Mouse (Mus musculus): ENCODE measurements around the gene Gm826. TPM values are rescaled to one million over a fixed set of nuclear protein-coding genes. Genes with fewer than 3 reads are reported as not detected.

Gene Gm826
- polyA plus RNA-seq, 1 experiment = not detected

DNA sequence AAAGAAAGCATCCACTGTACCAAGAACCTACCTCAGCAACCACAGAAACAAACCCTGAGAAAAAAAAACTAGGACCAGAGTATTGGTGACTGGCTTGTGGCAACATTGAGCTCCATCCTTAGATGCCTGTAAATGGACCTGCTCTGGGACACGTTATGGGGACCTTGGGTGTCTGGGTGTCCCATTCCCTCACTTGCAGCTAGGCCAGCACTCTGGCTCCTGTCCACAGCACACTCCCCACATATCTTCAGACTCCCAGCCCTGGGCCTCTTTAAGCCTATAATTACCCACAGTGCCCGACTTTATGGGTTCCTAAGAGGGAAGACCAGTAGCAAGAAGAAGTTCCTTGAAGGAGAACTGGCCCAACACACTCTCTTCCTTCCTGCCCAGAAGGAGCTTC, 2.1 kb upstream of the Gm826 start:
- H3K27ac ChIP-seq (ENCODE audit: insufficient read depth, low read length) = no peak overlapping the region
- no peaks in the 10 kb centered on the region for H3K4me1 ChIP-seq (ENCODE audit: control insufficient read depth, insufficient read depth, low read length)
- no peak overlapping the region for H3K4me3 ChIP-seq (ENCODE audit: insufficient read depth, low read length)
- TF ChIP-seq POLR2A (IDR thresholded peaks at IDR 0.05; ENCODE audit: low read depth, low read length) = no peak
- no peak for TF ChIP-seq CTCF (IDR thresholded peaks at IDR 0.05; ENCODE audit: borderline replicate concordance, insufficient read depth, low read length)

GRCm38 (mm10) chr2:160335043-160335442, 1.1 kb upstream of the Gm826 start:
- TF ChIP-seq CTCF (IDR thresholded peaks at IDR 0.05; ENCODE audit: borderline replicate concordance, insufficient read depth, low read length) (no peak), POLR2A (IDR thresholded peaks at IDR 0.05; ENCODE audit: low read depth, low read length) (no peak)
- H3K4me1 ChIP-seq (ENCODE audit: control insufficient read depth, insufficient read depth, low read length) = no peaks in the 10 kb centered on the region
- H3K4me3 ChIP-seq (ENCODE audit: insufficient read depth, low read length) = no peak overlapping the region
- no peak overlapping the region for H3K27ac ChIP-seq (ENCODE audit: insufficient read depth, low read length)

DNA sequence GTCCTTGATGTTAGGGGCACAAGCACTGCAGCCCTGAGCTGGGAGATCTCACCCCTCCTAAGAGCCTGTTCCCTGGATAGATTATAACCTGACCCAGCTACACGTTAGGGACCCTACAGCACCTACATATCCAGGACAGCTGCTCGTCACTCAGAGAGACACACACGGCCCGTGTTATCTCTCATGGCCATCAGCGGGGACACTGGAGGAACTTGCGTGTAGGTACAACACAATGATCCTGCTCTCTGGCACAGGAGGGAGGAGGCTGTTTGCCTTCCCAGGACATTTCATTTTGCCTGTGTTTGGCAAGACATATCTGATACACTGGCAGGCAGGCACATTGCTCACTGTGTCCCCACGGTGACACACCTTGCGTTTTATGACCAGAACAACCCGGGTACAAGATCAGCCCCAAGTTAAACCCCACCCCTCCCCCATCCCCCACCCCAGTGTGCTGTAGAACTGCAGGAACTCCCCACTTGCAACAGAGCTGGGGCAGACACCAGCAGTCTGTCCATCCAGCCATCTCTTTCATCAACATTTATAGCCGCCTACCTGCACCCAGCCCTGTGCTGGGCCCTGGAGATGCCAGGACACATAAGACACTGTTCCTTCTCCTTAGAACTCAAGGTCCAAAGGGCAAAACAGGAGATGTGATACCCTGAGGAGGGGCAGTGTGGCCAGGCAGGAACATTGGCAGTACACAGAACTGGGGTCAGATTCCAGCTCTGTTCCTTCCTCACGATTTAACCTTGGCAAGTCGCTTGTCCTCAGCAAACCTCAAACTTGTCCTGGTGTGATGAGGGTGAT, 1.2 kb downstream of the Gm826 start:
- Histone ChIP-seq H3K27ac (ENCODE audit: insufficient read depth, low read length) (no peak overlapping the region), H3K4me1 (ENCODE audit: control insufficient read depth, insufficient read depth, low read length) (no peaks in the 10 kb centered on the region), H3K4me3 (ENCODE audit: insufficient read depth, low read length) (no peak overlapping the region)
- TF ChIP-seq POLR2A (IDR thresholded peaks at IDR 0.05; ENCODE audit: low read depth, low read length) (no peak), CTCF (IDR thresholded peaks at IDR 0.05; ENCODE audit: borderline replicate concordance, insufficient read depth, low read length) (no peak)

DNA sequence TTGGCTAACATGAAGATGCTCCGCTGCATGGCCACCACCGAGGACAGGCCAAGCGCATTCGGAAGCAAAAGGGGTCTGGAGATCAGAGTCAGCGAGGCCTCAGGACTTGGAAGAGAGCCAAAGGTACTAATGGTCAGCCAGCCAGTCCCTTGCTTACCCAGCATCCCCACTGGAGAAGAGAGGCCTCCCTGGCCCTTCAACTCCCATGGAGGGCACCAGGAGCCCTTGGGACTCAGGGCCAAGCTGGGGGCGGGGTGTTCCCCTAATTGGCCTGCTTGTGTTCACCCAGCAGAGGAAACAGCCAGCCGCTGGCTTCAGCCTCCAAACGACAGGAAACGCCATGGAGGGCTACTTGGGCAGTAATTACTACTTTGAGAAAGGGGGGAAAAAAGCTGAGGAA, 5.1 kb downstream of the Gm826 start:
- no peaks in the 10 kb centered on the region for H3K4me1 ChIP-seq (ENCODE audit: control insufficient read depth, insufficient read depth, low read length)
- H3K4me3 ChIP-seq (ENCODE audit: insufficient read depth, low read length) = no peak overlapping the region
- TF ChIP-seq POLR2A (IDR thresholded peaks at IDR 0.05; ENCODE audit: low read depth, low read length) (no peak), CTCF (IDR thresholded peaks at IDR 0.05; ENCODE audit: borderline replicate concordance, insufficient read depth, low read length) (no peak)
- H3K27ac ChIP-seq (ENCODE audit: insufficient read depth, low read length) = no peak overlapping the region

DNA sequence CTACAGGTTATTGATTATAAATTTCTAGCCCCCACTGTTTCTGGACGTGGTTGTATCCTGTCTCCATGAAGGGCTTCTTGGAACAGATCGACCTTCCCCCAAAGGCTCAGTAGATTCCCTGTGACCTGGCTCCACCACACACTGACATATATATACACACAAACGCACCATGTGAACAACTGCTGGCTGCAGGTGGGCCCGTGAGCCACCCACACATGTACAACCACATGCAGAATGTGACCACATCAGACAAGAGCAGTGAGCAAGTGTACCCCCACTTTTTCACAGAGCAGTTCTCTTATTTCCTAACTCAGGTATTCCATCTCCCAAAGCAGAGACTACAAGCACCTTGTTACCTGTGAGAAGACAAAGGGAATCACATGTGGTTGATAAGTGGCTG, 6.2 kb downstream of the Gm826 start:
- no peak for TF ChIP-seq CTCF (IDR thresholded peaks at IDR 0.05; ENCODE audit: borderline replicate concordance, insufficient read depth, low read length)
- TF ChIP-seq POLR2A (IDR thresholded peaks at IDR 0.05; ENCODE audit: low read depth, low read length) = no peak
- Histone ChIP-seq H3K27ac (ENCODE audit: insufficient read depth, low read length) (no peak overlapping the region), H3K4me1 (ENCODE audit: control insufficient read depth, insufficient read depth, low read length) (no peaks in the 10 kb centered on the region), H3K4me3 (ENCODE audit: insufficient read depth, low read length) (no peak overlapping the region)

- no peak for TF ChIP-seq POLR2A (IDR thresholded peaks at IDR 0.05; ENCODE audit: low read depth, low read length)
- TF ChIP-seq CTCF (IDR thresholded peaks at IDR 0.05; ENCODE audit: borderline replicate concordance, insufficient read depth, low read length) = no peak
- Histone ChIP-seq H3K4me3 (ENCODE audit: insufficient read depth, low read length) (no peak overlapping the region), H3K27ac (ENCODE audit: insufficient read depth, low read length) (no peak overlapping the region), H3K4me1 (ENCODE audit: control insufficient read depth, insufficient read depth, low read length) (peaks cover 2% of the 10 kb centered on the region; the same call in 1 of the 2 replicates)
Observed at GRCm38 (mm10) chr2:160327167-160327566, 6.8 kb downstream of the Gm826 start.

DNA sequence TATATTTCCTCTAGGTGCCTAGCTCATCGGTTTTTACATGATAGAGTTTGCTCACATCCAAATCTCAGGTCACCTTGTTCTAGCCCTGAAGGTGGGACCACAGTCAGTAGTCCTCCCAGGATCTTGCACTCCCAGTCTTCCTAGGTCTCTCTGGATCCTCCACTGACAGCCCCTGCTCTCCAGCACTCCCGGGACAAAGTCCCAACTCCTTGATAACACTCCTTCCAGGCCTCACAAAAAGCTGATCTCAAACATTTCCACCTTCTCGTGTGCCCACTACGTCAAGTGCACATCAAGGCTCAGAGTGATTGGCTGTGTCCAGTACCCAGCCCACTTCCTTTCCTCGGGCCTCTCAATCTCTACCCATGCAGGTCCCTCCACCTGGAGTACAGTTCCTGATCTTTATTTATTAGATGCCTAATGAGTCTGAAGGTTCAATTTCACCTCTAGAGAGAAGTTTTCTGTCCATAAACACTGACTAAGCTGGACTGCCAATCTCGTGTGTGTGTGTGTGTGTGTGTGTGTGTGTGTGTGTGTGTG, 8.8 kb downstream of the Gm826 start:
- TF ChIP-seq POLR2A (IDR thresholded peaks at IDR 0.05; ENCODE audit: low read depth, low read length) = no peak
- no peak for TF ChIP-seq CTCF (IDR thresholded peaks at IDR 0.05; ENCODE audit: borderline replicate concordance, insufficient read depth, low read length)
- no peak overlapping the region for H3K27ac ChIP-seq (ENCODE audit: insufficient read depth, low read length)
- peaks cover 10% of the 10 kb centered on the region for H3K4me1 ChIP-seq (ENCODE audit: control insufficient read depth, insufficient read depth, low read length)
- H3K4me3 ChIP-seq (ENCODE audit: insufficient read depth, low read length) = no peak overlapping the region

- TF ChIP-seq CTCF (IDR thresholded peaks at IDR 0.05; ENCODE audit: borderline replicate concordance, insufficient read depth, low read length) = no peak
- TF ChIP-seq POLR2A (IDR thresholded peaks at IDR 0.05; ENCODE audit: low read depth, low read length) = no peak
- H3K4me1 ChIP-seq (ENCODE audit: control insufficient read depth, insufficient read depth, low read length) = peaks cover 10% of the 10 kb centered on the region
- no peak overlapping the region for H3K4me3 ChIP-seq (ENCODE audit: insufficient read depth, low read length)
- H3K27ac ChIP-seq (ENCODE audit: insufficient read depth, low read length) = no peak overlapping the region
Observed at GRCm38 (mm10) chr2:160321829-160322228, 12.1 kb downstream of the Gm826 start.

DNA sequence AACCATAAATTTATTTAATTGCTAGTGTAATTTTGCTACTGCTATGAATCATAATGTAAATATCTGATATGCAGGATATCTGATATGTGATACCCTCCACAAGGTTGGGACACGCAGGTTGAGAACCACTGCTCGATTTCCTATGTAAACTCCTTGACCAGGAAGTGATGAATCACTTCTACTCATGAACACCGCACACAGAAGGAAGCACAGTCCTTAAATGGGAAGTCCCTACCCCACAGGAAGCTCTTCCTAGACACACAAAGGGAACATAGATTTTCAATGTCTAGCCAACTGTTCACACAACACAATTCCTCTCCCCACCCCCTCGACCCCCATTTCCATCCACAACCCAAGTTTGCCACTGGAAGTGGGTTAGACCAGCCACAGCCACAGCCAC, 15.7 kb downstream of the Gm826 start:
- Histone ChIP-seq H3K4me1 (ENCODE audit: control insufficient read depth, insufficient read depth, low read length) (peaks cover 10% of the 10 kb centered on the region), H3K27ac (ENCODE audit: insufficient read depth, low read length) (no peak overlapping the region), H3K4me3 (ENCODE audit: insufficient read depth, low read length) (no peak overlapping the region)
- TF ChIP-seq CTCF (IDR thresholded peaks at IDR 0.05; ENCODE audit: borderline replicate concordance, insufficient read depth, low read length) = no peak
- TF ChIP-seq POLR2A (IDR thresholded peaks at IDR 0.05; ENCODE audit: low read depth, low read length) = no peak

DNA sequence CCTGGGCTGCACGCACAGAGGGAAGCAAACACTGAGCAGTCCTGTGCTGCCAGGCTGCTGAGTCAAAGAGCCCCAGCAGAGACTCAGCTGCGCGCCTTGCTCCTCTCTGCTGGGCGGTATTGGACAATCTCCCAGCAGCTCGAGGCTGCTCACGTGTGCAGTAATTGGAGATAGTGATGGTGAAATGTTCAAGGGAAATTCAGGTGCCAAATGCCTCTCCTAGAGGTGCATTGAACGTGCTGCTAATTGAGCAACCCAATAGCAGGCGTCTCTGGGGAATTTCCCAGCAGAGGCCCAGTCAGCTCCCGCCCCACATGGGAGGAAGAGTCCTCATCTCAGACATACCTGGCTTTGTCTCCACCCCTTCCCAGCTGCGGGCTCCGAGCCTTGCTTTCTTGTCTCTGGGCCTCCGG, 20.4 kb downstream of the Gm826 start:
- Histone ChIP-seq H3K27ac (ENCODE audit: insufficient read depth, low read length) (no peak overlapping the region), H3K4me3 (ENCODE audit: insufficient read depth, low read length) (no peak overlapping the region), H3K4me1 (ENCODE audit: control insufficient read depth, insufficient read depth, low read length) (no peaks in the 10 kb centered on the region)
- TF ChIP-seq CTCF (IDR thresholded peaks at IDR 0.05; ENCODE audit: borderline replicate concordance, insufficient read depth, low read length) = no peak
- no peak for TF ChIP-seq POLR2A (IDR thresholded peaks at IDR 0.05; ENCODE audit: low read depth, low read length)

Measured in embryonic fibroblast, embryonic 13.5 days (primary cell).